Mouse (Mus musculus) bone marrow macrophage, adult 2 months (primary cell): ENCODE measurements around the gene Ccdc173. TPM values are rescaled to one million over a fixed set of nuclear protein-coding genes. Genes with fewer than 3 reads are reported as not detected.

Experiments used
- H3K27ac ChIP-seq: 2 replicates; pipeline ENCODE4 v1.5.1; 2012; ENCODE audit warnings: low read depth, low read length; ENCODE audit not compliant: insufficient read depth
- H3K4me1 ChIP-seq: 2 replicates; pipeline ENCODE4 v1.6.1; 2012; ENCODE audit warnings: low read length; ENCODE audit not compliant: control insufficient read depth, insufficient read depth
- H3K4me3 ChIP-seq: 2 replicates; pipeline ENCODE4 v1.5.1; 2012; ENCODE audit warnings: mild to moderate bottlenecking, low read length, moderate library complexity; ENCODE audit not compliant: insufficient read depth
- CTCF ChIP-seq: IDR thresholded peaks from 2 replicates; pipeline ENCODE4 v1.5.1; 2012; ENCODE audit warnings: low read depth, mild to moderate bottlenecking, low read length, moderate library complexity
- POLR2A ChIP-seq: IDR thresholded peaks from 2 replicates; pipeline ENCODE4 v1.6.1; 2012; ENCODE audit warnings: mild to moderate bottlenecking, low read depth, low read length, borderline replicate concordance
- polyA plus RNA-seq: library from polyadenylated mRNA; stranded (reverse); fragments of >200 nt; gene quantifications from 2 replicates; pipeline ENCODE4 v1.2.4, GENCODE M21; 2012; ENCODE audit not compliant: missing spikeins, insufficient read depth, insufficient read length

Ccdc173 gene
- polyA plus RNA-seq, 1 experiment = 4.5 TPM

- peaks cover 2% of the 10 kb centered on the region for H3K4me1 ChIP-seq
- H3K4me3 ChIP-seq = no peak overlapping the region
- no peak overlapping the region for H3K27ac ChIP-seq
- no peak for TF ChIP-seq CTCF
- no peak for TF ChIP-seq POLR2A
Observed at GRCm38 (mm10) chr2:69790722-69791121, 1.3 kb upstream of the Ccdc173 start.

GRCm38 (mm10) chr2:69790285-69790684 lies 910 bp upstream of the Ccdc173 start:
- H3K27ac ChIP-seq = peak overlapping the region; percentile 20; the same call in 1 of the 2 replicates
- TF ChIP-seq POLR2A = no peak
- TF ChIP-seq CTCF = peak; percentile 83
- peak overlapping the region; percentile 83 for H3K4me3 ChIP-seq
- peaks cover 2% of the 10 kb centered on the region for H3K4me1 ChIP-seq

GRCm38 (mm10) chr2:69788974-69789373 lies 401 bp downstream of the Ccdc173 start:
- Histone ChIP-seq H3K4me1 (peaks cover 2% of the 10 kb centered on the region), H3K4me3 (peak overlapping the region; percentile 83), H3K27ac (no peak overlapping the region)
- TF ChIP-seq POLR2A (no peak), CTCF (no peak)

GRCm38 (mm10) chr2:69778836-69779177 lies 10.6 kb downstream of the Ccdc173 start:
- no peak for TF ChIP-seq POLR2A
- no peak for TF ChIP-seq CTCF
- Histone ChIP-seq H3K4me1 (peaks cover 13% of the 10 kb centered on the region), H3K27ac (peak overlapping the region; percentile 37), H3K4me3 (no peak overlapping the region)

GRCm38 (mm10) chr2:69777985-69778835 lies 11.2 kb downstream of the Ccdc173 start:
- Histone ChIP-seq H3K4me3 (no peak overlapping the region), H3K4me1 (peaks cover 13% of the 10 kb centered on the region), H3K27ac (peak overlapping the region; percentile 37)
- TF ChIP-seq CTCF (no peak), POLR2A (no peak)

- no peak for TF ChIP-seq CTCF
- TF ChIP-seq POLR2A = no peak
- Histone ChIP-seq H3K4me1 (peaks cover 10% of the 10 kb centered on the region), H3K27ac (no peak overlapping the region), H3K4me3 (no peak overlapping the region)
Observed at GRCm38 (mm10) chr2:69773331-69773730, 16.0 kb downstream of the Ccdc173 start.

- Histone ChIP-seq H3K27ac (no peak overlapping the region), H3K4me1 (no peaks in the 10 kb centered on the region), H3K4me3 (no peak overlapping the region)
- TF ChIP-seq CTCF (no peak), POLR2A (no peak)
Observed at GRCm38 (mm10) chr2:69764716-69765115, 24.7 kb downstream of the Ccdc173 start.

- no peak overlapping the region for H3K27ac ChIP-seq
- no peak overlapping the region for H3K4me3 ChIP-seq
- no peaks in the 10 kb centered on the region for H3K4me1 ChIP-seq
- TF ChIP-seq POLR2A = no peak
- no peak for TF ChIP-seq CTCF
Observed at GRCm38 (mm10) chr2:69763340-69763739, 26.0 kb downstream of the Ccdc173 start.

- H3K27ac ChIP-seq = no peak overlapping the region
- no peaks in the 10 kb centered on the region for H3K4me1 ChIP-seq
- H3K4me3 ChIP-seq = no peak overlapping the region
- TF ChIP-seq CTCF = no peak
- no peak for TF ChIP-seq POLR2A
Observed at GRCm38 (mm10) chr2:69760980-69761379, 28.4 kb downstream of the Ccdc173 start.

- H3K4me1 ChIP-seq = no peaks in the 10 kb centered on the region
- TF ChIP-seq CTCF = no peak
- TF ChIP-seq POLR2A = no peak
- H3K4me3 ChIP-seq = no peak overlapping the region
- H3K27ac ChIP-seq = no peak overlapping the region
Observed at GRCm38 (mm10) chr2:69745091-69745490, 44.3 kb downstream of the Ccdc173 start.

- peak overlapping the region; percentile 93 for H3K4me3 ChIP-seq
- peaks cover 23% of the 10 kb centered on the region for H3K4me1 ChIP-seq
- peak overlapping the region; percentile 81 for H3K27ac ChIP-seq
- TF ChIP-seq POLR2A = no peak
- no peak for TF ChIP-seq CTCF
Observed at GRCm38 (mm10) chr2:69723519-69723825, 65.9 kb downstream of the Ccdc173 start.
